Mouse (Mus musculus) limb, embryonic 12.5 days (tissue): Measurements from ENCODE around the gene Ppp1cb. TPM values are rescaled to one million over a fixed set of nuclear protein-coding genes. Genes with fewer than 3 reads are reported as not detected.

Experiments used
- ATAC-seq: fragments of 200-750 bp; cut with Nextera tagmentation; 2 replicates; pipeline ENCODE4 v1.8.0; 2017; ENCODE audit warnings: low read depth, moderate TSS enrichment; ENCODE audit not compliant: insufficient number of reproducible peaks, insufficient read depth, low FRiP score, low TSS enrichment
- H3K27ac ChIP-seq: fragments of 300-500 bp; sonication (generic); 2 replicates; pipeline ENCODE4 v1.5.1; 2016; ENCODE audit warnings: mild to moderate bottlenecking, moderate library complexity
- H3K27me3 ChIP-seq: fragments of 300-500 bp; sonication (generic); 2 replicates; pipeline ENCODE4 v1.6.1; 2016; ENCODE audit warnings: mild to moderate bottlenecking, moderate library complexity
- H3K36me3 ChIP-seq: fragments of 300-500 bp; sonication (generic); 2 replicates; pipeline ENCODE4 v1.6.1; 2016; ENCODE audit warnings: mild to moderate bottlenecking, moderate library complexity
- H3K4me1 ChIP-seq: fragments of 300-500 bp; sonication (generic); replicated peaks from 2 replicates; pipeline ENCODE4 v1.6.1; 2016
- H3K4me2 ChIP-seq: fragments of 300-500 bp; sonication (generic); 2 replicates; pipeline ENCODE4 v1.6.1; 2016; ENCODE audit warnings: mild to moderate bottlenecking, moderate library complexity
- H3K4me3 ChIP-seq: fragments of 300-500 bp; sonication (generic); replicated peaks from 2 replicates; pipeline ENCODE4 v1.5.1; 2016; ENCODE audit warnings: mild to moderate bottlenecking
- H3K9ac ChIP-seq: fragments of 300-500 bp; sonication (generic); replicated peaks from 2 replicates; pipeline ENCODE4 v1.6.1; 2016; ENCODE audit warnings: mild to moderate bottlenecking, moderate library complexity
- H3K9me3 ChIP-seq: fragments of 300-500 bp; sonication (generic); 2 replicates; pipeline ENCODE4 v1.6.1; 2016; ENCODE audit warnings: mild to moderate bottlenecking, moderate library complexity
- WGBS: fragments of 180-500 bp; shearing (Covaris S2); methylation state at CpG from one replicate; pipeline ENCODE4 v1.1.7; 2016; 5-methylcytosine and 5-hydroxymethylcytosine counted together
- polyA plus RNA-seq: library from polyadenylated mRNA; unstranded; fragments of >200 nt; fragmentation: Nextera tagmentation; extraction: Ambion mirVana; gene quantifications from 2 replicates; pipeline ENCODE4 v1.2.1, GENCODE M21; 2016

The Ppp1cb gene
- 222 and 236 TPM in 2 replicates for polyA plus RNA-seq

DNA sequence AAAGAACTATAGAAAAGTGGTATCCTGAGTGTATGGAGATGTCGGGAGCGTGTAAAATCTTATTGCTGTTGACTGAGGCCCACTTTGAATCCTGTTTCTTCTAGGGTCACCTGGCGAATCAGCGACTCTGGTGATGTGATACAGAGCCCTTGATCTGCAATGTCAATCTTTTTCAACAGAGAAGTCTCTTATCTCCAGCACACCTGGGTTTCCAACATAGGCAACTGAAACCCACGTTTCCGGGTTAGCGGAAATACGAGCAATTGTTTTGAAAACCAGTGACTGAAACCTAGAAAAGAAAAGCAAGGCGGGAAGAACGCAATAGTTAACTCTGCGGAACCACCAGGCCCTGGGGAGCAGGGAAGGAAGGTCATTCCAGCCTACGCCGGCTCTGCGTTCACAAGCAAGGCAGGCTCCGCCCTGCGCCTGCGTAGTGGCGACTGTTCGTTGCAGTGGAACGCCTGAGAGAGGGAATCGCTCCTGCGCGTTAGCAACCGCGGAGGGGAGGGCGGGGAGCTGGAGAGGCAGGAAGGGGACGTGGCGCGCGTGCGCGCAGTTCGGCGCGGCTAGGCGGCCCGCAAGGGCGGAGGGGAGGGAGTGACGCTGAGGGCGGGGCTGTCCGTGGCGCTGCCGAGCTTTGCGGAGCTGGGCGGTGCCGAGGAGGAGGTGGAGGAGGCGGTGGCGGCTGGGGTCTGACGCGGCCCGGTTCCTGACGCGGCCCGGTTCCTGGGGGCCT is at the start of gene Ppp1cb:
Gene Ppp1cb (plus strand): TSS at position 436 of the 736 bp plus-strand sequence.
- Histone ChIP-seq H3K4me3 (peak within 1 kb of the TSS; percentile 93), H3K4me1 (peaks cover 16% of the 10 kb centered on the region), H3K27ac (peak within 1 kb of the TSS; percentile 100), H3K9me3 (no peaks in the 10 kb centered on the region), H3K9ac (peak within 1 kb of the TSS; percentile 99), H3K4me2 (peak within 1 kb of the TSS; percentile 59), H3K27me3 (no peaks in the 10 kb centered on the region), H3K36me3 (no peaks in the 10 kb centered on the region)
- peak; percentile 98 for ATAC-seq
- WGBS: 1% methylated on average over 38 of the region's 54 CpGs

DNA sequence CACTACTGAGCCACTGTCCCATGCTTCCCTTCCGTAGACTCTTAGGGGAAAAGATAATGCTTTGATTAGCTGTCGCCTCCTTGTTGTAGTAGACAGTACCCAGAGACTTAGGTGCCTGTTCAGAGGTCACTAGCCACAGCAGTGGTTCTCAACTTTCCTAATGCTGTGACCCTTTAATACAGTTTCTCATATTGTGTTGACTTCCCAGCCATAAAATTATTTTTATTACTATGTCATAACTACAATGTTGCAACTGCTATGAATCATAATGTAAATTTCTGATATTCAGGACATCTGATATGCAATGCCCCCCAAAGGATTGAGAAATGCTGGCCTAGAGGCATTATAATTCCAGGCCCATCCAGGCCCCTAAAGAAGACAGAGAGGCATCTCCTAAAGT is 48.9 kb upstream of the Ppp1cb start:
- no peak overlapping the region for H3K27ac ChIP-seq
- H3K4me1 ChIP-seq: peaks cover 31% of the 10 kb centered on the region
- no peak overlapping the region for H3K9ac ChIP-seq
- H3K36me3 ChIP-seq: no peaks in the 10 kb centered on the region
- 87% methylated on average over 2 of the region's 2 CpGs for WGBS
- no peak for ATAC-seq
- no peak overlapping the region for H3K4me3 ChIP-seq
- H3K4me2 ChIP-seq: no peak overlapping the region
- H3K9me3 ChIP-seq: no peaks in the 10 kb centered on the region
- H3K27me3 ChIP-seq: no peaks in the 10 kb centered on the region

DNA sequence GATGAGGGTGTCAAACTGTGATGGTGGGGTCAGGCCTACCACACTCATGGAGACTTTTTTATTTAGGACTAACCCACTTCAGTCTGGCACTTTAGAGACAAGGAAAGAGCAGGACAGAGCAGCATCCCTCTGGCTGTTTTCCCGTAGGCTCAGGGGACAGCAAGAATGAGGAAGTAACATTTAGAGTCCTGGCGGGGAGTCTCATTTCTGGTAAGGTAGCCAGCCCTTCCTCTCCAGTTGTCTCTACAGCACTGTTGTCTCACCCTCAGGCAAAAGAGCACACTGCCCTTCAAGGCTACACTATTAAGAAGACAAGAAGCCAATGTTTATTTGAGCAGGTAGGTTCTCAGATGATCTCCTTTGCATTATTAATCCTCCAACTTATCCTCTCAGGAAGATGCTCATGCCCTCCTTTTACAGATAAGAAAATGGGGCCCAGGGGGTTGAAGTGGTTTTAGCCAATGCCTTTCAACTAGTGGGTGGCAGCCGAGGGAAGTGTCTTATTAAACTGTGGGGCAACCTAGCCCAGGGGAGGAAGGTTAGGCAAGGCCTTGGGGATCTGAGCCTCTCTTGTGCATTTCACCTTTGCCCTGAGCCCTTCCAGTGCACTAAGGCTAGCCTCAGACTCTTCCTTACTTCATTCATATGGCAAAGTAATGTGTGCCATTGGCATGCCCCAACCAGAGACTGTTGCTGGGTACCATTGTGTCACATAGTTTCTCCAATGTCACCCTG is 47.5 kb upstream of the Ppp1cb start:
- H3K4me1 ChIP-seq: peaks cover 38% of the 10 kb centered on the region
- ATAC-seq: no peak
- H3K36me3 ChIP-seq: no peaks in the 10 kb centered on the region
- H3K4me3 ChIP-seq: no peak overlapping the region
- no peak overlapping the region for H3K27ac ChIP-seq
- no peak overlapping the region for H3K9ac ChIP-seq
- H3K27me3 ChIP-seq: no peaks in the 10 kb centered on the region
- H3K9me3 ChIP-seq: no peaks in the 10 kb centered on the region
- 62% methylated on average over 3 of the region's 3 CpGs for WGBS
- H3K4me2 ChIP-seq: no peak overlapping the region

DNA sequence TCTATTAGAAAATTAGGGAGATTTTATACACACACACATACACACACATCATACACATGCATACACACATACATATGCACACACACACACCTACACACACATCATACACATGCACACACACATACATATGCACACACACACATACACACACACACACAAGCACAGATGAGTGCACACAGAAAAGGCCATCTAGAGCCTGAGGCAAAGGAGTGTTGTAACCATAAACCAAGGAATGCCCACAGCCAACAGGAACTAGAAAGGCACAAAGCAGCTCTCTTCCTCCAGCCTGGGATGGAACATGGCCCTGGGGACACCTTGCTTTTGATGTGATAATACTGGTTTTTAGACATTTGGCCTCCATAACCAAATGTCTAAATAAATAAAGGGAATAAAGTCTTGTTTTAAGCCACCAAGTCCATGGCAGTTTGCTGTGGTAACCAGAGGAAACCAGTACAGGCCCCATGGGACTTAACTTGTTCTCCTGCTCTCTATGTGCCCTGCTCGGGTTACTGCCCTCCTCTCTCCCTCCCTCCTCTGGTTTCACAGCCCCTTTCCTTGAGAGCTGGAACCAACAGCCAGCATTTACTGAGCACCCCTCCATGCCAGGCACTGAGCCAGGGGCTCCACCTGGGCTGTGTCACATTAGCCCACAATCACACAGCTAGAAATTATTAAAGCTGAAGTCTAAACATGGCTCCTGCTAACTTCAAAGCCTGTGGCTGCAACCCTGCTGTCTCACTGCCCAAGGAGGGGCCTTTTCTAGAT is 46.3 kb upstream of the Ppp1cb start:
- WGBS: 0% methylated on average over 1 of the region's 1 CpGs
- peak overlapping the region; percentile 92 for H3K27ac ChIP-seq
- H3K27me3 ChIP-seq: no peaks in the 10 kb centered on the region
- no peaks in the 10 kb centered on the region for H3K36me3 ChIP-seq
- H3K9me3 ChIP-seq: no peaks in the 10 kb centered on the region
- no peak overlapping the region for H3K9ac ChIP-seq
- no peak overlapping the region for H3K4me2 ChIP-seq
- H3K4me1 ChIP-seq: peaks cover 38% of the 10 kb centered on the region
- ATAC-seq: peak; percentile 92
- no peak overlapping the region for H3K4me3 ChIP-seq

DNA sequence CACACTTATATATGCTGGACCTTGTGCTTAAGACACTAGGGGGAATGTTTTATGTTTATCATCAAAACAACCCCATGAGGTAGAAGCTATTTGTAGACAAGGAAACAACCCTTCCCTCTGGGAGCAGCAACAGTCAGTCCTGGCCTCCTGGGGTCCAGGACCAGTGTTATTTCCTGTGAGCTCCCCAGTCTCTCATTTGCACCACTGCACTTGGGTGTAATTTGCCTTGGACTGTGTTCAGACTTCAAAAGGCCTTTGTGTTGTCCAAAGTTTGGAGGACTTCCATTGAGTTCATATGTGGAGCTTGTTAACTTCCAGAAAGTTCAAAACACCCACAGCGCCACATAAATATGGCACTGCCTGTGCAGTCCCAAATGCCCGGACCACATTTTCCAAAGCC is 45.6 kb upstream of the Ppp1cb start:
- H3K27ac ChIP-seq: peak overlapping the region; percentile 92
- 33% methylated on average over 2 of the region's 2 CpGs for WGBS
- H3K4me3 ChIP-seq: no peak overlapping the region
- no peaks in the 10 kb centered on the region for H3K36me3 ChIP-seq
- H3K4me1 ChIP-seq: peaks cover 38% of the 10 kb centered on the region
- H3K9ac ChIP-seq: no peak overlapping the region
- H3K4me2 ChIP-seq: no peak overlapping the region
- H3K9me3 ChIP-seq: no peaks in the 10 kb centered on the region
- peak; percentile 16; the same call in 1 of the 2 replicates for ATAC-seq
- H3K27me3 ChIP-seq: no peaks in the 10 kb centered on the region

DNA sequence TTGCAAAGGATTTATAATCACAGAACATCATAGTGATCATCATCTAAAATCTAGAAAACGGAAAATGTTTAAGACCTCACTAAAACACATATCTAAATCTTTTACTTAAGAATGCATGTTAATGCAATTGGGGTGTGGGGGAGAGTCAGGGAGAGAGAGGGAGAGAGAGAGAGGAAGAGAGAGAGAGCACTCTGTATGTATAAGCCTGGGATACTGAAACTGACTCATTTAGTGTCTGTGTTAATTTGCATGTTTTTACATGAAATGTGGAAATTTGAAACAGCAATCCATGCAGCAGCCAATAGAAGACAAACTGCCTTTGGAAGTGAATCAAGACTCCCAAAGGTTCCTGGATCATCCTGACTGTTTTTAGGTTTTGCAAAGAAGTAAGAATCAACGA is 45.1 kb upstream of the Ppp1cb start:
- no peak for ATAC-seq
- Histone ChIP-seq H3K4me1 (peaks cover 38% of the 10 kb centered on the region), H3K27ac (peak overlapping the region; percentile 92), H3K36me3 (no peaks in the 10 kb centered on the region), H3K27me3 (no peaks in the 10 kb centered on the region), H3K4me3 (no peak overlapping the region), H3K4me2 (no peak overlapping the region), H3K9me3 (no peaks in the 10 kb centered on the region), H3K9ac (no peak overlapping the region)
- 53% methylated on average over 2 of the region's 2 CpGs for WGBS

DNA sequence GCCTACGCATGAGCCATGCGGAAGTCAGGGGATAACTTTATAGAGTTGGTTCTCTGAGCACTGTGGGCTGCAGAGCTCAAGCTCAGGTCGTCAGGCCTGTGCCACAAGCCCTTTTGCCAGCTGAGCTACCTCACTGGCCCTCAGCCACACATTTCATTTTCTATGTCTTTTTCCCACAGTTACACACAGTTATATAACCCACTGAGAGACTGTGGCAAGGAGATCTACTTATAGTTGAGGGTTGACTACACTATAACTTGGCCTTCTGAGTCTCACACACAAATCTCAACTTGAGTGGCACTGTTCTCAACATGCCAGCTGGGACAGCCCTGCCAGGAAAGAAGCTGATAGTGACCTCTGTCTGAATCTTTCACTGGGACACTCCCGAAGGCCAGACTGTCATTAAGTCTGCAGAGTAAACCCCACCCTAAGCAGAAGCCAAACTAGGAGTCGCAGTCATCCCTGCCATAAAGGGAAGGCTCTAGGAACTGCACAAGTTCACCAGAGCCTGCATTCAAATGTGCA is 44.1 kb upstream of the Ppp1cb start:
- Histone ChIP-seq H3K4me2 (no peak overlapping the region), H3K27me3 (no peaks in the 10 kb centered on the region), H3K9ac (no peak overlapping the region), H3K4me1 (peaks cover 38% of the 10 kb centered on the region), H3K4me3 (no peak overlapping the region), H3K36me3 (no peaks in the 10 kb centered on the region), H3K27ac (peak overlapping the region; percentile 17; the same call in 1 of the 2 replicates), H3K9me3 (no peaks in the 10 kb centered on the region)
- ATAC-seq: no peak
- 53% methylated on average over 5 of the region's 5 CpGs for WGBS

DNA sequence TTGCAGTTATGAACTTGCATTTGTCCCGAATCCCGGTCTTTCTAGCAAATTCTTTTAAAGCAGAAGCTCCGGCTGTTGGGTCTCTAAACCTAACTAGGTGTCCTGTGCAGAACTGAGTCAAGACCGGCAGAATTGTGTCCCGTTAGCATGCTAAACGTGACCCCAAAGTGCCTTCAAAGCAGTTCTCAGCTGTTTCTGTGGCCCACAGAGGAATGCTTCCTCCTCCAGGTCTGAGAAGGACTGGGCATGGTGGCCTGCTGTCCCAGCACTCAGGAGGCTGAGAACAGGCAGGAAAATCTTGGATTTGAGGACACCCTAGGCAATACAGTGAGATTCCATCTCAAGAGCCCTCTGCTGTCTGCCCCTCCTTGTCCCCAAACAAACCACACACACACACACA is 43.1 kb upstream of the Ppp1cb start:
- Histone ChIP-seq H3K36me3 (no peaks in the 10 kb centered on the region), H3K27ac (no peak overlapping the region), H3K9ac (no peak overlapping the region), H3K27me3 (no peaks in the 10 kb centered on the region), H3K9me3 (no peaks in the 10 kb centered on the region), H3K4me3 (no peak overlapping the region), H3K4me1 (peaks cover 38% of the 10 kb centered on the region), H3K4me2 (no peak overlapping the region)
- ATAC-seq: no peak
- WGBS: 86% methylated on average over 6 of the region's 6 CpGs

DNA sequence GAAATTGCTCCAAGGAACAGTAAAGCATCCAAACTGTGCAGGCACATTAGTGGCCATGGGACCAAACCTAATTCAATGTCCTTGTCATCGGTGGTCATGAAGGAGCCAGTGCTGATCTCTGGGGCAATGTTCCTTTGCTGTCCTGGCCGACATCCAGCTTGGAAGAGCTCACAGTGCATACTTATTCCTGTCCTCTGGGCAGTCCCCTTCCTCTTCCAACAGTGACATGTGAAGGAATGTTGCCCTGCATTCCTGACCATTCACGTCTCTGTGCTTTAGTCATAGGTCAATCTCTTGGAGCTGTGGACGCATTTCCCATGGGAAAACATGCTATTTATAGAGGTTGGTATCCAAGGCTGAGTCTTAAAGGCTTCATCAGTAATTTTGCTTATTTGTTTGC is 41.8 kb upstream of the Ppp1cb start:
- Histone ChIP-seq H3K27me3 (no peaks in the 10 kb centered on the region), H3K4me2 (no peak overlapping the region), H3K36me3 (no peaks in the 10 kb centered on the region), H3K27ac (no peak overlapping the region), H3K9ac (no peak overlapping the region), H3K9me3 (no peaks in the 10 kb centered on the region), H3K4me1 (peaks cover 36% of the 10 kb centered on the region), H3K4me3 (no peak overlapping the region)
- WGBS: 65% methylated on average over 4 of the region's 4 CpGs
- no peak for ATAC-seq

DNA sequence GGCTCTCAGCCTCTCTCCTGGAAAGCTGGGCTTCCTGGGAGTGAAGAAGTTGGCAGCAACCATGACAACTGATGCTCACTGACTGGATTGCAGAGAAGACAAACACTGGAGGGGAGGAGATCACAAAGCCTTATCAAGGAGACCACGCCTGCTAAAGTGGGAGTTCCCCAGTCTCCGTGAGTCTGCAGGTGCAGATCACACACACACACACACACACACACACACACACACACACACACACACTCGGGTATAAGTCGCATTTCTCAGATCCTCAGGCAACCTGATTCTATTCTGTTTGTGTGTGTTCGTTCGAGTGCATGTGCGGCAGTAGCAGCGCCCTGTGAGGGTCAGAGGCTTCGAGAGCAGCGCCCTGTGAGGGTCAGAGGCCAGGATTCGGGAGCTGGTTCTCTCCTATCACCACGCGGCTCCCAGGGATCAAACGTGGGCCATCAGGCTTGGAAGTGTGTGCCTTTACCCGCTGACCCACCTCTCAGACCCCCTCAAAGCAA is 36.5 kb upstream of the Ppp1cb start:
- no peak overlapping the region for H3K9ac ChIP-seq
- H3K9me3 ChIP-seq: no peaks in the 10 kb centered on the region
- WGBS: 31% methylated on average over 15 of the region's 15 CpGs
- peaks cover 19% of the 10 kb centered on the region for H3K4me1 ChIP-seq
- H3K4me2 ChIP-seq: no peak overlapping the region
- ATAC-seq: no peak
- H3K27ac ChIP-seq: no peak overlapping the region
- no peaks in the 10 kb centered on the region for H3K36me3 ChIP-seq
- H3K27me3 ChIP-seq: no peaks in the 10 kb centered on the region
- no peak overlapping the region for H3K4me3 ChIP-seq
